Mouse (Mus musculus) embryonic fibroblast, embryonic 13.5 days (primary cell): ENCODE data around the gene Pgls.

Experiments
- CTCF ChIP-seq: IDR thresholded peaks from 2 replicates; pipeline ENCODE4 v1.5.1; 2011; ENCODE audit warnings: mild to moderate bottlenecking, control low read depth, low read length, moderate library complexity, borderline replicate concordance; ENCODE audit not compliant: insufficient read depth
- POLR2A ChIP-seq: IDR thresholded peaks from 2 replicates; pipeline ENCODE4 v1.6.1; 2011; ENCODE audit warnings: low read depth, mild to moderate bottlenecking, control low read depth, low read length, moderate library complexity

GRCm38 (mm10) chr8:71591017-71591416 lies 959 bp upstream of the Pgls start:
- TF ChIP-seq POLR2A (no peak), CTCF (no peak)
